Mouse (Mus musculus) regulatory T cell (primary cell): ENCODE measurements around the gene Ccdc61.

ENCODE experiments used
- in situ Hi-C: fragments of 300-600 bp; cut with MboI, MseI; formaldehyde crosslinking; loops from one replicate; pipeline ENCODE4 v1.15.1; 2025; ENCODE audit warnings: high pct_unique_total_duplicates

Gene Ccdc61

DNA sequence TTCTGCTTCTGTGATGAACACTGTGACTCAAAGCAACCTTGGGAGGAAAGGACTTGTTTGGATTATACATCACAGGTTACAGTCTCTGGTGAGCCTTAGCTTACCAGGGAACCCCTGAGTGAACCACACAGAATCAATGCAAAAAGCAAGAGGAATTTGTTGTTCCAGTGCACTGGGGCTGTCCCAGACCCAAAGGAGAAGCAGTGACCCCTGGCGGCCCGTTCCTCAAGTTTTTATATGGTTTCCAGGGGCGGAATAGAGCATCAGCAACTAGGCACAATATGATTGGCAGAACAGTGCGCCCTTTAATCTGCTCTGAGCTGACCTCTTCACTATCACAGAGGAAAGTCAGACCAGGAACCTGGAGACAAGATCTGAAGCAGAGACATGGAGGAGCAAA, 6.0 kb upstream of the Ccdc61 start:
- in situ Hi-C loops, result no loop called here

DNA sequence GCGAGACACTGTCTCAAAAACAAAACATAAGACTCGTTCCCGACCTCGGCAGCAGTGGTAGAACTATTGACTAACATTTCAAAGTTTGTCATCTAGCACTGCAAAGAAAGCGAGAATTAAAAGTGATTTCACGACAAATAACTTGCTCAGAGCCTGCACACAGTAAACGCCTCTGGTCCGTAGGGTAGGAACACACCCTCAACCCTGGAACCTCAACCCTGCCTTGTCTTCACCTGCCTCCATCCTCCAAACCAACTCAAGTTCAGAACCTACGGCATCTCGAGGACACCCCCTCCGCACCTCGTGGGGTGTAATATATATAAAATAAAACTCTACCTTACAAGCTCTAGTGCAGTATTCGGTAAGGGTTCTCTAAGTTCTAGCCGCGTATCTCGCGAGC, 418 bp downstream of the Ccdc61 start:
- in situ Hi-C loops, result loop anchor here (5.0 kb wide), 1 partner anchor 183 kb away; the partner anchor contains the start of gene Six5

DNA sequence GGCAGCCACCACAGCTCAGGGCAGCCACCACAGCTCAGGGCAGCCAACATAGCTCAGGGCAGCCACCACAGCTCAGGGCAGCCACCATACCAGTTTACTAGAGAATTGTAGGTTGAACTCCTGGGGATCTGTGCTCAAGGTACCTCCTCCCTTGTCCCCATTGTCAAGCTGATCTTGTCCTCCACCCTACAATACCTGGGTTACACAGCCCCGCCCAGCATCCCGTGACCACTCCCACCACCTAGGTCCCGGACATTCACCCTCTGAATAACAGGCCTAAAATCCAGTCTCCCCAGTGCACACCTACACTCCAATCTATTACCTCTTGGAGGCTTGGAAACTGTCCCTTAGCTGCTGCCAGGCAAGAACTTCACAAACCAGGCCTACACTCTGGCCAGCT, 5.2 kb downstream of the Ccdc61 start:
- in situ Hi-C loops, result no loop called here

DNA sequence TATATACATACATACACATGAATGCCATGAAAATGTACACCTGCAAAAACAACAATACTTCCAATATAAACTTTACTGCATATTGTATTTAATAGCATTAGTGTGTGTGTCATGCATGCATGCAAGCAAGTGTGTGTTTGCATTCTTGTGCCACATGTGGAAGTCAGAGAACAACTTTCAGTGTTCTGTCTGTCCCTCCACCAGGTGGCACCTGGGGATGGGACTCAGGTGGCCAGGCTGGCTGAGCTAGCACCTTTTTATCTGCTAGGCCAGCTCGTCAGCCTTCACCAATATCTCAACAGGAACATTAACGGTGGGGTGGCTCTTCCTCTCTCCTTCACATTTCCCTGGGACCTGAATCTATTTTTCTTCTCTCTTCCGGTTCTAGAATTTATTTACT, 7.7 kb downstream of the Ccdc61 start:
- in situ Hi-C loops, result no loop called here

DNA sequence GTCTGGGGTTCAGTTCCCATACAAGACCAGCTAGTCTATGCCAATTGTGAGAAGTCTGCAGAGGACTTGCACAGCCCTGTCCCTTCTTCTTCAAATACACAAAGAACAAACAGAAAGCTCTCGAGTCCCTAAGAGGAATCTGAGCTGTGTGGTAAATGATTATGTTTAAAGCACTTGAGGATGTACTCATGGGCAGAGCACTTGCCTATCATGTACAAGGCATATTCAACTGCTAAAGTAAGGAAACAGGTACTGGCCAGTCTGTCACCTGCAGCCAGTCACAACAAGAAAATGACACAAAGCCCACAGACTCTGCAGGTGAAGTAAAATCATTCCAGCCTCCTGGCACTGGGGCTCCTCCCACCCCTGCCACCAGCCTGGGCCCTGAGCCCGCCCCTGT, 9.7 kb downstream of the Ccdc61 start:
- in situ Hi-C loops, result no loop called here

DNA sequence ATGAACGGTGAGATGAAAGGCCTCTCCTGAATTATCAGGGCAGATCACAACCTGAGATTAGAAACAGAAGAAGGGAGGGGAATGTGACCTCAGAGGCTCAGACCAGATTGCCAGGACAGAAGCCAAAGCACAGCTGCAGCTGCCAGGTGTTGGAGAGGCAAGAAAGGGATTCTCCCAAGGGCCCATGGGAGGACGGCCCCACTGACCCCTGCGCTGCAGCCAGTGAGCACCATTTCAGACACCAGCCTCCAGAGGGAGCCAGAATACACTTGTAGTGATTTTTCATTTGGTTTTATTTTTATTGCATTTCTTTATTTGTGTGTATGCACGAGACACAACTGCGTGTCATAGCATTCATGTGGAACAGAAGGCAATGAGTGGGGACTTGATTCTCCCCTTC, 13.7 kb downstream of the Ccdc61 start:
- in situ Hi-C loops, result no loop called here

DNA sequence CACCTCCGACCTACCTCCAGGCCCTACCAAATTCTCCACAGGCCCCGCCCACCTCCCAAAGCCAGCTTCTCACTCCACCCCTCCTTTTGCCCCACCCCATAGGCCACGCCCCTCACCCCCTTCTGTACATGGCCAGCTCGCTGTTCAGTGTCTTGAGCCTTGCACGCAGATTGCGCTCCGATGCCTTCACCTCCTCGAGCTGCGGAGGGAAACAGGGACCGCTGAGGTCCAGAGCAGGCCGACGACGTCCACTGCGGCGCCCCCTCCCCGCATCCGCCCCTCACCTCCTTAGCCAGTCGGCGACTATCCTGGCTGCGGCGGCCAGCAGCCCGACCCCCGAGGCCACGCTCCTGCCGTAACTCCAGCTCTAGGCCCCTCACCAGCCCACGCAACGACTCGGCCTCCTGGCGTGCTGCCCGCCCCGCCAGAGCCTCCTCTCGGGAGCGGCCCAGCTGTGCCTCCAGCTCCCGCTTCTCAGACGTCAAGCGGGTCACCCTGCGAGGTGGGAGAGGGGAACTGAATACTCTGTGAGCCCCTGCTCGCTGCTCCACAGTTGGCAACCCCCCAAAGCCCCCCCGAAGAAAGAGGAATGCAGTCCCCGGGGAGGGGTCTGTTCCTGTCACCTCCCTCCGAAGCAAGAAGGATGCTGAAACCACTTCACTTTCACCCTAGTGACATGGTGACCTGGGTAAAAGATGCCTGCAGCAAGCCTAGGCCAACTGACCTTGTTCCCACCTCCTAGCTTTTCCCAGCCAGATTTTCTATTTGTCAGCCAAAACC, 16.4 kb downstream of the Ccdc61 start:
- in situ Hi-C loops, result no loop called here

DNA sequence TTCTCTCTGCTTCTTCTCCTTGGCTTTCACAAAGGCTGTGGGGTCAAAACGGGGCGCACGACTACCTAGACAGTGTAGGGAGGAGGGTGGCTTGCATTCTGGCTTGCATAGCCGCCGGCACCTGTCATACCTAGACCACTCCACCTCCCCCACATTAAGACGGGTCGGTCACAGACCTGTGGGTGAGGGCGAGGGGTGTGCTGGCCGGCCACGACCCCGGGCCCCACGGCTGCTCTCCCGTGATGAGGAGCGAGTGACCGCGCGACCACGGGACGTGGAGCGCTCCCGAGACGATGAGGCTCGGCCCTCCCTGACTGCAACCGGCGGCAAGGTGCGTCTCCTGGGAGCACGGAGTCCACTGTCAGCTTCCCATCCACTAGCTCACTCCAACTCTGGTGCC, 17.2 kb downstream of the Ccdc61 start:
- in situ Hi-C loops, result no loop called here

DNA sequence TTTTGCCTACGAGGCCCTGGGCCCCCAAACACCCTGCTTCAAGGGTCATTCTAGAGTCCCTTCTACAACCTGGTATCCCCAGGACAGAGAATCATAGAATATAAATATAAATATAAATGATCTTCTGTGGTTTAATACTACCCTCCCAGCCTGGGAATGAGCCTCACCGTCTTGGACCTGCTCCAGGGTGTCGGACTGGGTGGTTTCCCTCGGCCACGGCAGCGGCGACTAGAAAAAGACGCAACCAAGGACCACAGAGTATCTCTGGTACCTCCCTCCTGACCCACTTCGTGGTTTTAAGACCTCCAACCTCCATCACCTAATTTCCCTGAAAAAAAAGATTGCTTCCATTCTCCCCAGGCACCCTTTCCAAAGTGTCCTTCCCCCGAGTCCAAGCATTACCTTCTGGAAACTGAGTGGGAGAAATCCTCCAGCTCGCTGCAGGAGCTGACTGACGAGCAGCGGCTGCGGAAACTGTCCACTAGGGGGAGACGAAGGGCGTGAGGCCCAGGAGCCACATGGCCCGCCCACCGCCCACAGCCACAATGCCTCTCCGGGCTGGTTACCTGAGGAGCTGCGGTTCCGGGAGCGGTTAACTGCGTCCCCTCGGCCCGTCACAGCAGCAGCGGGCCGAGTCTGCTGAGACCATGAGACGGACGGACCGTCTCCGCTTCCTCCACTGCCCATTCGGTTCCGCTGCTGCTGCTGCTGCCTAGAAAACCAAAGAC, 18.2 kb downstream of the Ccdc61 start:
- in situ Hi-C loops, result no loop called here

DNA sequence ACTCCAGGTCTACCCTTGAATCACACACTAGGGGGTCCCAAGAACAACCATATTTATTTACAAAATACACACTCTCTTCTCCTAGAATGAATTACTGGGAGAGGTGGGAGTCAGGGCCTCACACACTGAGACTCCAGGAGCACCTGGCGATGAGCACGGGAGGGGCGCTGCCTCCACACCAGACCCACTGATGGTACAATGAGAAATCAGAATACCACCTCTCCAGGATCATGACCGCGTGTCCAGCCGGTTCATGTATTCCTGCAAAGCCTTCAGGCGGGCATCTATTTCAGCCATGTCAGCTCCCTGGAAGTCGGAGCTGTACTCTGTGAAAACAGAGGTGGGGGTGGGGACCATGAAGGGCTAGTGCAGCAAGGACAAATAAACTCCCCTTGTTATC, 19.4 kb downstream of the Ccdc61 start:
- in situ Hi-C loops, result no loop called here

DNA sequence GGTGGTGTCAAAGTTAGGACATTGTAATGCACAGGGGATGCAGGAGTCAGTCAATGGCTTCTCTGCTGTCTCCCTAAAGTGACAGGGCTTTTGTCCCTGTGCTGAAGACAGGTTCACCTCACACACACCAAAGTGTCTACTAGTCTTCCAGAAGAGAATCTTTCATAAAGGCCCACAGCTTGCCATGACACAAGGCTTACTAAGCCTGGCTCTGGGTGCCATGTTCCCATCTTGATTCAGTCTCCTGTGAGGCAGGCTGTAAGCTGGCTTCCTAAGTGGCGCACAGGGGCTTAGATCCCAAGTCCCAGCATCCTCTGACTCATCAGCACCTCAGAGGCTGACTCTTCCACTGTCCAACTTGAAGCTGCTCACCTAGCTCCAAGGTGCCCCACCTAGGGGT, 23.3 kb downstream of the Ccdc61 start:
- in situ Hi-C loops, result no loop called here

DNA sequence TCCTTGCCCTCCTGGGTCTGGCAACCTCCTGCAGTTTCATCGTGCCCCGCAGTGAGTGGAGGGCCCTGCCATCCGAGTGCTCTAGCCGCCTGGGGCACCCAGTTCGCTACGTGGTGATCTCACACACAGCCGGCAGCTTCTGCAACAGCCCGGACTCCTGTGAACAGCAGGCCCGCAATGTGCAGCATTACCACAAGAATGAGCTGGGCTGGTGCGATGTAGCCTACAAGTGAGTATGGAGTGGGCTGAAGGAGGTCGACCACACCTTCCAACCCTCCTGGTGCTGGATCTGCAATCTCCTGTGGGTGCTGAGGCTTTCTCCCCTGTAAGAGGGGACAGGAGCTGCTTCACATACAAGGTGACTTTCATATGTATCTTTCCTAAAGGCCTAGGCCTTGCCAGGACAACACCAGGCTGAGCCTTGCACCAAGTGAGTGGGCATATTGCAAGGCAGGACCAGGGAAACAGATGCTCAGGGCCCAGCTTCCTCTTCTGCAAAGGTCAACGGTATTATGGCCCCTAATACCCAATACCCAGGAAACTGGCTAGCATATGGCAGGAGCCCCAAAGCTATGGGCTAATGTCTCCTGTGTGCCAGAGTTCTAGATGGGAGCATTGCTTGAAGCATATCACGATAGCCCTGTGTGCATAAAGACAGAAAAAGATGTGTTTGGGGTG, 25.3 kb downstream of the Ccdc61 start:
- in situ Hi-C loops, result no loop called here

DNA sequence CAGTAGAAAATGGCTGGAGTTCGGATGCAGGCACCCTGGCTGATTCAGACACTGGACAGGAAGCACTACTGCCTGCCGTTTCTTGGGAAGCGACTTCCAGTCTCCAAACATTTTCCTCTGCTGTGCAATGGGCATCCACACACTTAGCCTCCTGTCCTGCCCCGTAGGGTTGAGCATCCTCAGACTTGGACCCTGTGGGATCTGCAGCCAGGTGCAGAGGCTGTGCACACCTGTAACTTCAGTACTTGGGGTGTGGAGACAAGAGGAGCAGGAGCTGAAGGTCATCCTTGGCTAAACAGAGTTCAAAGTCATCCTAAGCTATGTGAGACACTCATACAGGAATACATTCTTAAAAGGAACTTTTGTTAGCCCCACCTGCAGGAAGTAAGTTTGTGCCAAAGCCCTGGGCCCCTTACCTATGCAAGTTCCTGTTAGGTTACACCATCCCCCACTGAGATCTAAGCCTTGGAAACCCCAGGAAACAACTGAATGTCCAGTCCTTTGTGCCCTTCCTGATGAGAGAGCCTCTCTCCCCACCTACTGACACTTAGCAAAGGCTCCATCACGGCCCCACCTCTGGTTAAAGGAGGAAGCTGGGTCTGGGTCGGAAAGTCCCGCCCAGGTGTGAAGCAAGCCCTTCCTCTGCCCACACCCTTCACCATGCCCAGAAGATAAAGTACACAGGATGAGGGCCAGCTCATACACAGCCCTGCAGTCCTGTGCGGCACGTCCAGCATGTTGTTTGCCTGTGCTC, 26.0 kb downstream of the Ccdc61 start:
- in situ Hi-C loops, result no loop called here

DNA sequence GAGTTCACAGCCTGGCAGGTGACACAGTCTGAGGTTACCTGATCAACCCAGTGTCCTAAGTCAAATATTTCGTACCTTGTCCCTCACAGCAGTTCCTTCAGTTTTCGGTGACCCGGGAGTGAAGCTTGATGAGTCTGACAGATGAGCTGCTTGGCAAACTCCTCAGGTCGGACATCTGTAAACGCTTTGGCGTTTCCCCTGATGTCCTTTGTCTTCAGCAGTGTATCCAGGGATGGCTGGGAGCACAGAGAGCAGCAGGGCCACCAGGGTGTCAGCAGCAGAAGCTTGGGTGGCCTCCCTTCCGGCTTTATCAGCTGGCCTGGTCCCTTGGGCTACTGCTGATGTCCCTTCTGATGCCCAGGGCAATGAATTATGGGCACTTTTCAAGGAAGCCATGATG, 31.5 kb downstream of the Ccdc61 start:
- in situ Hi-C loops, result no loop called here

DNA sequence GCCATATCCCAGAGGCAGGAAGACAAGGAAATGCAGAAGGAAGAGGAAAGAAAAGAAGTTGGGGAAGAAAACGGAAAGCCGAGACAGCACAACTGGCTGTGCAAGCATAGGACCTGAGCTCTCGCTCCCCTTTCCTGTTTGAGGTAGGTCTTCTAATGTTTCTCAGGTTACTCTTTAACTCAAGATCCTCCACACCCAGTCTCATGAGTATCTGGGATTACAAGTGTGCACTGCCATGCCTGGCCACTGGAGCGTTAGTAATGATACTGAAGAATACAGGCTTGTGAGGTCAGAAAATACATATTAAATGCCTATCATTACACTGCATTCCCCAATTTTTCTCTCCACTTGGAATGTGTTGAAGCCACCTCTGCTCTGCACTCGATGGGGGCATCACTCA, 34.8 kb downstream of the Ccdc61 start:
- in situ Hi-C loops, result no loop called here

DNA sequence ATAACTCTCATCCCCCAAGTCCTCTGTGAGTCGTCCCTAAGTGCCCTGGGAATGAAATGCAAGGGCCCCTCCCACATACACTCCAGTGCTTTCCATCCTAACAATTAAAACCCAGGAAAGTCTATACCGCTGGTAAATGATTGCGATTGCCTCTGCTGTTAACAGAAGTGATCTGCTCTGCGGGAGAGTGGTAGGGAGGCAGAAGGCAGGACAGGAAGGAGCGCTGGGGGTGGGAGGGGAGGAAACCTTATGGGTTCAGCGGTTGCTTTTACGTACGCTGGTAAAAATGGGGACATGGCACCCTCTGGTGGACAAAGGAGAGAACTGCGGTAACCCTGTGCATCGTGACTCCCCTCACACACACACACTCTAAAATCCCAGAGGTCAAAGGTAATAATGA, 37.0 kb downstream of the Ccdc61 start:
- in situ Hi-C loops, result loop anchor here (25.0 kb wide), 1 partner anchor 661 kb away; no protein-coding TSS in a partner anchor

DNA sequence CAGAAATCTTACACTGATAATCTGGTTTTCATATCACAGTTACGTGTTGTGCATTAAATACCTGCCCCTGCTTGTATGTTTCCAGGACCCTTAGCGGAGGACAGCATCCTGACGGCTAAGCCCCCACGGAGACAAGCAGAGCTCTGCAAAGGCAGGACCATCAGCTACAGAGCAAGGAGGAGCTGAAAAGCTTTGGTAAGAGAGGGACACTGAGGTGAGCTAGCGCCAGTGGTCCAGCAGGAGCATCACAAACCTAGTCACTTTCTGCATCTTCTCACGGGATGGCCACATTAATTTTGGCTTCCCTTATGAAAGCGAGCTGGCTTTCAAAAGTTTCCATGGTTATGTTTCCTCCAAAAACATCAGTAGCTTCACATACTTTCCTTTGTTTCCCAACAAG, 37.4 kb downstream of the Ccdc61 start:
- in situ Hi-C loops, result loop anchor here (25.0 kb wide), 1 partner anchor 661 kb away; no protein-coding TSS in a partner anchor

DNA sequence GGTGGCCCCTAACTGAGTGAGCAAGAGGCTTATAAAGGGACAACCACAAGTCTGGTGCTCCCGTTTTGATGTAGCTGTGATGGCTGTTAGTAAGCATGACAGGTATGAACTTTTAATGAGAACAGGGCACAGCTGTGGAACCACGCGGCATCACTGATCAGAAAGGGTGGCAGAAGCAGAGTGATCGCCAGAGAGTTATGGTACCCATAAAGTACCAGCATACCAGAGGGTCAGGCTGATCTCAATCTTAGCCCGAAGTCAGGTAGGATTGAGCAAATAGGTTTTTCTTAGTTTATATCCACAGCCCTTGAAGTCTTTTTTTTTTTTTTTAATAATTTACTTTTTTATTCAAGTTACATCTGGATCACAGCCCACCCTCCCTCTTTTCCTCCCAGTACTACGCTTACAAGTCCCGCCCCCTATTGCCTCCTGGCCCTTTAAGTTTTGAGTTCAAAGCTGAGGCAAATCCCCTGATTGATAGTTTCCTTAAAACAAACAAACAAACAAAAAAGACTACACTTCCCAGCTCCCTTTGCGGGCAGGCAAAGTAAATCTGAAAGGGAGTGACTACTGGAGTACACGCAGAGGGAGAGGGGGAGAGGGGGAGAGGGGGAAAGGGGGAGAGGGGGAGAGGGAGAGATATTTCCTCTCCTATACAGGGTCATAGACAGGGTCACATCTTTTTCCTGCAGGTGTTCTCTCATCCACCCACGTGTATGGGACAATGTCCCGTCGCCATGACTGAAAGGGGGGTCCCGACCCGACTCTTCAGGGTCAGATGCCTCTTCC, 38.0 kb downstream of the Ccdc61 start:
- in situ Hi-C loops, result loop anchor here (25.0 kb wide), 1 partner anchor 660 kb away; no protein-coding TSS in a partner anchor

DNA sequence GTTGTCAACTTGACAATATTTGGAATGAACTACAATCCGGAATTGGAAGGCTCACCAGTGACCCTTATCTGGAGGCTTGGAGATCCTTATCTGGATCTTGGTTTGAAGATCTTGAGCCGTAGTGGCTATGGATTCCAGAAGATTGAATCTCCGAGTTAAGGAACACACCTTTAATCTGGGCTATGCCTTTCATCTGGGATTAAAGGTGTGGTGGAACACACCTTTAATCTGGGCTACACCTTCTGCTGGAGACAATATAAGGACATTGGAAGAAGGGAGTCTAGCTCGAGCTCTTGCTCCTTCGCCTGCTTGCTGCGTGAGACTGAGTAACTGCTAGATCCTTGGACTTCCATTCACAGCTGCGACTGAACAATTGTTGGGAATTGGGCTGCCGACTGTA, 39.2 kb downstream of the Ccdc61 start, which contains the start of gene Pglyrp1:
Gene Pglyrp1, plus strand, starts transcription at position 301 of the 400 bp plus-strand sequence.
- in situ Hi-C loops, result loop anchor here (25.0 kb wide), 1 partner anchor 659 kb away; no protein-coding TSS in a partner anchor

DNA sequence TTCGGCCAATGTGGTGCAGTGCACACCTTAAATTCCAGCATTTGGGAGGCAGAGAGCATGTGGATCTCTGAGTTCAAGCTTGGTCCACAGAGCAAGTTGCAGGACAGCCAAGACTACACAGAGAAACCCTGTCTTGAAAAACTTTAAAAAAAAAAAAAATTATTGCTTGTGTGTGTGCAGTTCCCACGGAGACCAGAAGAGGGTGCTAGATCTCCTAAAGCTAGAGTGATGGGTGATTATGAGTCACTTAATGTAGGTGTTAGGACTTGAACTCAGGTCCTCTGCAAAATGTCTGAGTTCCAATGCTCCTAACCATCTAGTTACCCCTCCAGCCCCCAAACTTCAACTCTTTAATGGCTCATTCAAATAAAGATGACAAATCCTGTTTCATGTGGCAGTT, 41.7 kb downstream of the Ccdc61 start:
- in situ Hi-C loops, result loop anchor here (25.0 kb wide), 1 partner anchor 656 kb away; no protein-coding TSS in a partner anchor

DNA sequence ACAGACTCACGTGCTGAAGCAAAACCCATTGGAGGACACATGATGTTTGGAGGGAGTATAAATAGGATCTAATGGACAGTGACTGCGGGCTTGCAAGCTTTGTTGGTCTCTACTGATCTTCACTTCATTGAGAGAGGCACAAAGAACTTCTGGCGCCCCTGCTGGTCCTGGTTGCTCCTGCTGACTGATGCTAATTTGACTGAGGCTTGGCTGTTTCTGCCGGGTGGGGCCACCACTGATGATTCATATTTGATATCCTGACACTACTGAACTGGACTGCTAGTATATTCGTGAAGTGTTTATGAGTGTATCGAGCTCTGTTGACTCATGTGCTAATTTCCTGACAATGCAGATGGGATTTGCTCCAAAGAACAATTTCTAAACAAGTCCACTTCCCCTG, 47.4 kb downstream of the Ccdc61 start:
- in situ Hi-C loops, result loop anchor here (5.0 to 25.0 kb wide), 2 partner anchors 106 to 650 kb away; no protein-coding TSS in a partner anchor
